Mouse (Mus musculus) spleen, postnatal 4 days (tissue): ENCODE measurements at regions not wholly inside any gene's neighbourhood (a gene's known extent, or its start where the extent isn't known, plus 50 kb on each side); places are given as distances from the start of the nearest gene placed in this dataset.
A peak's percentile ranks its signal among the peaks of the same experiment; 100 is the strongest.

Experiments used
- DNase-seq, 2 experiments: peaks; one replicate each; pipeline ENCODE4 v3.0.0; 2022; ENCODE audit warnings: low spot score in 2 of 2

GRCm38 (mm10) chr10:118501571-118501970 lies 60.7 kb downstream of the Ifng start:
- no peak for DNase-seq

- no peak for DNase-seq
Observed at GRCm38 (mm10) chr10:118504811-118505210, 64.0 kb downstream of the Ifng start.

GRCm38 (mm10) chr10:118506154-118506553 lies 65.3 kb downstream of the Ifng start:
- DNase-seq = no peak

GRCm38 (mm10) chr10:118507630-118508029 lies 66.8 kb downstream of the Ifng start:
- DNase-seq = peak in 1 of 2 experiments; percentile 16

- no peak for DNase-seq
Observed at GRCm38 (mm10) chr10:118516839-118517238, 76.0 kb downstream of the Ifng start.

- DNase-seq = no peak
Observed at GRCm38 (mm10) chr10:118517995-118518394, 77.1 kb downstream of the Ifng start.

GRCm38 (mm10) chr10:118545966-118546365 lies 105.1 kb downstream of the Ifng start:
- DNase-seq = no peak

GRCm38 (mm10) chr10:118550201-118550600 lies 109.4 kb downstream of the Ifng start:
- no peak for DNase-seq

- DNase-seq = no peak
Observed at GRCm38 (mm10) chr10:118558848-118559247, 118.0 kb downstream of the Ifng start.

GRCm38 (mm10) chr10:118564041-118564440 lies 123.2 kb downstream of the Ifng start:
- DNase-seq = no peak

- no peak for DNase-seq
Observed at GRCm38 (mm10) chr10:118564528-118565268, 123.9 kb downstream of the Ifng start.

GRCm38 (mm10) chr10:118568617-118569016 lies 127.8 kb downstream of the Ifng start:
- DNase-seq = no peak

GRCm38 (mm10) chr10:118569424-118569823 lies 128.6 kb downstream of the Ifng start:
- no peak for DNase-seq

- no peak for DNase-seq
Observed at GRCm38 (mm10) chr10:118573247-118573646, 132.4 kb downstream of the Ifng start.

- no peak for DNase-seq
Observed at GRCm38 (mm10) chr10:118575570-118575969, 134.7 kb downstream of the Ifng start.

- DNase-seq = no peak
Observed at GRCm38 (mm10) chr10:118581376-118581775, 140.5 kb downstream of the Ifng start.

GRCm38 (mm10) chr10:118585821-118586220 lies 145.0 kb downstream of the Ifng start:
- no peak for DNase-seq

GRCm38 (mm10) chr10:118588198-118588597 lies 147.4 kb downstream of the Ifng start:
- no peak for DNase-seq

GRCm38 (mm10) chr10:118592648-118593368 lies 152.0 kb downstream of the Ifng start:
- DNase-seq = peak; percentile 74 to 89

GRCm38 (mm10) chr10:118596206-118596605 lies 155.4 kb downstream of the Ifng start:
- DNase-seq = no peak

GRCm38 (mm10) chr10:118598497-118598896 lies 157.7 kb downstream of the Ifng start:
- DNase-seq = no peak

GRCm38 (mm10) chr10:118599197-118599596 lies 158.4 kb downstream of the Ifng start:
- no peak for DNase-seq

- DNase-seq = no peak
Observed at GRCm38 (mm10) chr10:118599610-118600009, 158.8 kb downstream of the Ifng start.
